Comparison of ENCODE assay signal across 8 mouse cellular contexts in the genomic region with DNA sequence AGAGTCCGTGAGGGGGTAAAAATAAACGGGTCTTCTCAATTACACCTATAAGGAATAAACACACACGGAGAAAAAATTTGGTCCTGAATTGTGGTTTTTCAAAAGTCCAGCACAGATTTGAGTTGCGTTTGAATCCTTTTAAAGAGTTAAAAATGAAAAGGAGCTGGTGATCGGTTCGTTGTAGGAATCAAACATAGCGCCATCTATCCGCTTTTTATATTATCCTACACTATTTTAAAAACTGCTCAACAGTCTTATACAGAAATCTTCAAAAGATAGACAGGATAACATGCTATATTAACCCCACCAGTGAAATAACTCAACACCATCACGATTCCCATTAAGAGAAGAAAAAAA. TPM values are rescaled to one million over a fixed set of nuclear protein-coding genes. Genes with fewer than 3 reads are reported as not detected.
DNase-seq lines count a peak whose midpoint lies in the region; ATAC-seq and TF ChIP-seq lines count a peak whose summit lies in the region.

No protein-coding gene starts in this region.

- peak overlapping the region; percentile 99 for H3K27ac ChIP-seq in heart, embryonic 14.5 days (replicated peaks in 1 of 2; ENCODE audit: control insufficient read depth in 1 of 2, insufficient read depth in 1 of 2, low read depth in 2 of 2, low read length in 2 of 2)
- no peak overlapping the region for H3K27ac ChIP-seq in bone marrow macrophage, adult 2 months (ENCODE audit: insufficient read depth, low read depth, low read length)
- peak overlapping the region; percentile 99 for H3K27ac ChIP-seq in hindbrain, embryonic 14.5 days
- H3K27ac ChIP-seq in midbrain, embryonic 12.5 days (replicated peaks), result peak overlapping the region; percentile 100

- no peak for TF ChIP-seq CTCF in bone marrow macrophage, adult 2 months (IDR thresholded peaks at IDR 0.05; ENCODE audit: low read depth, low read length)

- H3K9ac ChIP-seq in heart, embryonic 14.5 days (ENCODE audit: low read length), result peak overlapping the region; percentile 98
- peak overlapping the region; percentile 99 for H3K9ac ChIP-seq in hindbrain, embryonic 14.5 days
- peak overlapping the region; percentile 100 for H3K9ac ChIP-seq in midbrain, embryonic 12.5 days (replicated peaks)

- ATAC-seq in heart, embryonic 14.5 days (ENCODE audit: insufficient number of reproducible peaks, insufficient read depth, low FRiP score, low read depth), result no peak
- no peak for ATAC-seq in hindbrain, embryonic 14.5 days (ENCODE audit: low FRiP score)
- ATAC-seq in midbrain, embryonic 12.5 days (ENCODE audit: low FRiP score, low read depth), result no peak

- H3K36me3 ChIP-seq in heart, embryonic 14.5 days (ENCODE audit: control insufficient read depth, insufficient read depth, low read length), result peaks cover 19% of the 10 kb centered on the region; the same call in 1 of the 2 replicates
- peaks cover 14% of the 10 kb centered on the region for H3K36me3 ChIP-seq in hindbrain, embryonic 14.5 days (replicated peaks; ENCODE audit: control insufficient read depth, insufficient read depth)
- H3K36me3 ChIP-seq in midbrain, embryonic 12.5 days, result peaks cover 9% of the 10 kb centered on the region; the same call in 1 of the 2 replicates

- H3K4me1 ChIP-seq in heart, embryonic 14.5 days (ENCODE audit: control insufficient read depth in 2 of 2, insufficient read depth in 2 of 2, low read length in 2 of 2), result peaks cover 13 to 23% of the 10 kb centered on the region in 2 experiments
- H3K4me1 ChIP-seq in bone marrow macrophage, adult 2 months (ENCODE audit: control insufficient read depth, insufficient read depth, low read length), result peaks cover 3% of the 10 kb centered on the region
- peaks cover 24% of the 10 kb centered on the region for H3K4me1 ChIP-seq in hindbrain, embryonic 14.5 days (replicated peaks; ENCODE audit: control insufficient read depth, insufficient read depth, low read length)
- peaks cover 27% of the 10 kb centered on the region for H3K4me1 ChIP-seq in midbrain, embryonic 12.5 days

- peak overlapping the region; percentile 75 for H3K4me2 ChIP-seq in heart, embryonic 14.5 days (ENCODE audit: low read length)
- H3K4me2 ChIP-seq in hindbrain, embryonic 14.5 days (replicated peaks), result peak overlapping the region; percentile 90
- peak overlapping the region; percentile 52 for H3K4me2 ChIP-seq in midbrain, embryonic 12.5 days (replicated peaks)

- H3K4me3 ChIP-seq in heart, embryonic 14.5 days (ENCODE audit: control insufficient read depth in 1 of 2, insufficient read depth in 1 of 2, low read depth in 1 of 2, low read length in 2 of 2), result peak overlapping the region; percentile 92
- H3K4me3 ChIP-seq in bone marrow macrophage, adult 2 months (ENCODE audit: insufficient read depth, low read length), result peak overlapping the region; percentile 72; the same call in 1 of the 2 replicates
- peak overlapping the region; percentile 99 for H3K4me3 ChIP-seq in hindbrain, embryonic 14.5 days (replicated peaks; ENCODE audit: low read length)
- H3K4me3 ChIP-seq in midbrain, embryonic 12.5 days, result peak overlapping the region; percentile 95

- under 1% methylated on average over 9 of the region's 9 CpGs for WGBS in heart, embryonic 14.5 days
- WGBS in hindbrain, embryonic 14.5 days, result 0% methylated on average over 9 of the region's 9 CpGs
- WGBS in midbrain, embryonic 12.5 days, result under 1% methylated on average over 9 of the region's 9 CpGs

- DNase-seq in heart, adult 9 months (ENCODE audit: low spot score in 2 of 2), result no peak
- no peak for DNase-seq in hindbrain, embryonic 14.5 days (ENCODE audit: low spot score)
- no peak for DNase-seq in spleen, postnatal 14 days (ENCODE audit: low spot score in 2 of 2)
- no peak for DNase-seq in right cerebral cortex, postnatal 4 days
- no peak for DNase-seq in testis, postnatal 14 days (ENCODE audit: low spot score)

- no peaks in the 10 kb centered on the region for H3K27me3 ChIP-seq in heart, embryonic 14.5 days (ENCODE audit: control insufficient read depth, insufficient read depth, low read length)
- no peaks in the 10 kb centered on the region for H3K27me3 ChIP-seq in hindbrain, embryonic 14.5 days (ENCODE audit: control insufficient read depth, insufficient read depth, low read length)
- no peaks in the 10 kb centered on the region for H3K27me3 ChIP-seq in midbrain, embryonic 12.5 days

- H3K9me3 ChIP-seq in heart, embryonic 14.5 days (ENCODE audit: control insufficient read depth, low read length), result no peaks in the 10 kb centered on the region
- no peaks in the 10 kb centered on the region for H3K9me3 ChIP-seq in hindbrain, embryonic 14.5 days (ENCODE audit: control insufficient read depth, low read length)
- no peaks in the 10 kb centered on the region for H3K9me3 ChIP-seq in midbrain, embryonic 12.5 days

- TF ChIP-seq POLR2A in bone marrow macrophage, adult 2 months (IDR thresholded peaks at IDR 0.05; ENCODE audit: borderline replicate concordance, low read depth, low read length), result no peak

RNA-seq across cellular contexts. Expression of gene Sox4, which starts 3.3 kb away (rescaled TPM):
- 69.5 and 79.2 TPM in 2 replicates for polyA plus RNA-seq in heart, embryonic 14.5 days (2014; fragmentation: Nextera tagmentation; extraction: Ambion mirVana)
- 0.88 and 1.0 TPM in 2 replicates for polyA plus RNA-seq in bone marrow macrophage, adult 2 months (2012; ENCODE audit: insufficient read depth, insufficient read length, missing spikeins)
- 182 and 195 TPM in 2 replicates for polyA plus RNA-seq in hindbrain, embryonic 14.5 days (2014; fragmentation: Nextera tagmentation; extraction: Ambion mirVana)
- 263 and 303 TPM in 2 replicates for polyA plus RNA-seq in midbrain, embryonic 12.5 days (2016; fragmentation: Nextera tagmentation; extraction: Ambion mirVana)

Comparison
In these comparisons a context has a peak if more than half of its experiments do, and no peak if none do; other contexts are left out.
1. RNA of gene Sox4, which starts 3.3 kb away (polyA plus RNA-seq): 263 to 303 TPM in midbrain, embryonic 12.5 days, 182 to 195 TPM in hindbrain, embryonic 14.5 days and 69.5 to 79.2 TPM in heart, embryonic 14.5 days; 0.88 to 1.0 TPM in bone marrow macrophage, adult 2 months; every median in the first group is over 10 times any median in the second.
2. Peak in every context shown above with its lines, with median percentiles within 50 percentile points of each other: H3K4me2 ChIP-seq, H3K4me3 ChIP-seq and H3K9ac ChIP-seq.